Mouse (Mus musculus): ENCODE measurements around the gene Catsperd.

DNA sequence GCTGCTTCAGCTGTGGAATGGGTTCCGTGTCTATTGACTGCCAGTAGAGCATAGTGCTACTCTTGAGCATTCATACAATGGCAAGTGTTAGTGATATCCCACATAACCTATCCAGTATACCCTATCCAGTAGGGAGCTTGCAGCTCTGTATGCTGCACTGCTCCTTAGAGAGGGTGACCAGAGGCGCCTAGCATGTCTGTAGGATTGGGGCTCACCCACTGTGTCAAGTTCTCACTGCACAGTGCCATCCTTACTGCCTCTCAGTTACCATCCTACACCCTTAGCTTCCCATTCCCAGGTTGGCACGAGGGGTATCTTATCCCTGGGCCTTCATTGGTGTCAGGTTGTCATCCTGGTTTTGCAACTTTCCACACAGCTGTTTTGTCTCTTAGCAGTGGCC, 23.5 kb upstream of the Catsperd start:
- TF ChIP-seq CTCF (IDR thresholded peaks at IDR 0.05; ENCODE audit: low read depth, low read length): no peak
- no peak for TF ChIP-seq POLR2A (IDR thresholded peaks at IDR 0.05; ENCODE audit: borderline replicate concordance, low read depth, low read length)
